Mouse (Mus musculus) intestine, embryonic 14.5 days (tissue): Measurements from ENCODE around the gene Ptprs. TPM values are rescaled to one million over a fixed set of nuclear protein-coding genes. Genes with fewer than 3 reads are reported as not detected.

Experiments
- ATAC-seq: fragments of 200-750 bp; cut with Nextera tagmentation; replicated peaks from 2 replicates; pipeline ENCODE4 v1.8.0; 2017; ENCODE audit warnings: low read depth, moderate number of reproducible peaks, moderate TSS enrichment, moderate library complexity; ENCODE audit not compliant: low FRiP score, low TSS enrichment
- DNase-seq: peaks from one replicate; pipeline ENCODE4 v3.0.0-alpha.2; 2018; ENCODE audit warnings: low spot score
- H3K27ac ChIP-seq: fragments of 300-500 bp; sonication (generic); 2 replicates; pipeline ENCODE4 v1.5.1; 2014; ENCODE audit warnings: low read depth, mild to moderate bottlenecking, control low read depth
- H3K27me3 ChIP-seq: fragments of 300-500 bp; sonication (generic); replicated peaks from 2 replicates; pipeline ENCODE4 v1.6.1; 2014; ENCODE audit warnings: low read length, control low read depth; ENCODE audit not compliant: control insufficient read depth, insufficient read depth
- H3K36me3 ChIP-seq: fragments of 300-500 bp; sonication (generic); 2 replicates; pipeline ENCODE4 v1.6.1; 2014; ENCODE audit warnings: low read length, control low read depth; ENCODE audit not compliant: control insufficient read depth, insufficient read depth
- H3K4me1 ChIP-seq: fragments of 300-500 bp; sonication (generic); replicated peaks from 2 replicates; pipeline ENCODE4 v1.6.1; 2014; ENCODE audit warnings: low read length, control low read depth, mixed read lengths; ENCODE audit not compliant: control insufficient read depth, insufficient read depth
- H3K4me2 ChIP-seq: fragments of 300-500 bp; sonication (generic); 2 replicates; pipeline ENCODE4 v1.6.1; 2014; ENCODE audit warnings: low read length
- H3K4me3 ChIP-seq: fragments of 300-500 bp; sonication (generic); 2 replicates; pipeline ENCODE4 v1.5.1; 2014; ENCODE audit warnings: low read depth, low read length, control low read depth, mixed read lengths
- H3K9ac ChIP-seq: fragments of 300-500 bp; sonication (generic); 2 replicates; pipeline ENCODE4 v1.6.1; 2014; ENCODE audit warnings: mild to moderate bottlenecking, low read length
- H3K9me3 ChIP-seq: fragments of 300-500 bp; sonication (generic); 2 replicates; pipeline ENCODE4 v1.6.1; 2016; ENCODE audit warnings: low read length, control low read depth; ENCODE audit not compliant: control insufficient read depth
- WGBS: fragments of 180-500 bp; shearing (Covaris S2); extraction: QIAGEN DNeasy Blood & Tissue Kit; methylation state at CpG from one replicate; pipeline ENCODE4 v1.1.7; 2014; 5-methylcytosine and 5-hydroxymethylcytosine counted together
- microRNA-seq: library from miRNA; unstranded; fragments of <30 nt; microRNA quantifications from one replicate; pipeline ENCODE4, GENCODE M21; 2016
- polyA plus RNA-seq: library from polyadenylated mRNA; unstranded; fragments of >200 nt; fragmentation: Nextera tagmentation; extraction: Ambion mirVana; gene quantifications from 2 replicates; pipeline ENCODE4 v1.2.1, GENCODE M21; 2014

Ptprs gene
- polyA plus RNA-seq, 1 experiment from 2014 or later: 99.6 TPM

DNA sequence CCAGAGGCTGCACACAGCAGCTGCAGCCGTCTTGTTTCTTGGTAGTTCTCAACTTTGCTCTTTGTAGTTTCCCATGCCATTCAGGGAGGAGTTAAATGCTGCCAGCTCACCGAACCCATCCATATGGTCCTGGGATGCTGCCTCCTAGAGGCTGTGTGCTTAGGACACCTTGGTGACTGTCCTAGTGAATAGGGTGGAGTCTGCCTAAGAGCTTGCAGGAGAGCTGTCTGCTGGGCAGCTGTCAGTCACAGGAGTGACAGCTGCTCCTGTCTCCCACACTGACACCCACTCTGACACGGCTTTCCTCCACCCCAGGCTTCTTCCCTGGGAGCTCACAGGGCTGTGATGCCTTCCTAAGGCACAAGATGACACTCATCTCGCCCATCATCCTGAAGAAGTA is 104.2 kb downstream of the Ptprs start:
- no peak overlapping the region for H3K27ac ChIP-seq
- no peak overlapping the region for H3K9ac ChIP-seq
- DNase-seq (no peak), ATAC-seq (no peak)
- H3K4me3 ChIP-seq: no peak overlapping the region
- H3K27me3 ChIP-seq: no peaks in the 10 kb centered on the region
- WGBS: 69% methylated on average over 4 of the region's 4 CpGs
- H3K9me3 ChIP-seq: no peaks in the 10 kb centered on the region
- no peak overlapping the region for H3K4me2 ChIP-seq
- H3K4me1 ChIP-seq: no peaks in the 10 kb centered on the region
- H3K36me3 ChIP-seq: peaks cover 79% of the 10 kb centered on the region

- Histone ChIP-seq H3K27ac (no peak overlapping the region), H3K4me1 (0 out of 2 replicates have a peak, but pooled peaks cover 2% of the 10 kb centered on the region), H3K27me3 (no peaks in the 10 kb centered on the region), H3K4me2 (no peak overlapping the region), H3K36me3 (peaks cover 70% of the 10 kb centered on the region), H3K9ac (no peak overlapping the region), H3K9me3 (no peaks in the 10 kb centered on the region), H3K4me3 (no peak overlapping the region)
- whole genome bisulfite sequencing: 72% methylated on average over 15 of the region's 15 CpGs
- ATAC-seq (no peak), DNase-seq (no peak)
Measured at GRCm38 (mm10) chr17:56371029-56371660, 105.1 kb downstream of the Ptprs start.

- 91% methylated on average over 3 of the region's 3 CpGs for WGBS
- no peaks in the 10 kb centered on the region for H3K27me3 ChIP-seq
- ATAC-seq (no peak), DNase-seq (no peak)
- H3K4me3 ChIP-seq: no peak overlapping the region
- peaks cover 13% of the 10 kb centered on the region; the same call in 1 of the 2 replicates for H3K4me1 ChIP-seq
- no peak overlapping the region for H3K9ac ChIP-seq
- no peak overlapping the region for H3K27ac ChIP-seq
- no peak overlapping the region for H3K4me2 ChIP-seq
- peaks cover 60% of the 10 kb centered on the region for H3K36me3 ChIP-seq
- H3K9me3 ChIP-seq: no peaks in the 10 kb centered on the region
Measured at GRCm38 (mm10) chr17:56370090-56370489, 106.2 kb downstream of the Ptprs start.

GRCm38 (mm10) chr17:56368291-56368790 is 107.9 kb downstream of the Ptprs start:
- Histone ChIP-seq H3K27ac (no peak overlapping the region), H3K9ac (no peak overlapping the region), H3K4me1 (peaks cover 14% of the 10 kb centered on the region; the same call in 1 of the 2 replicates), H3K9me3 (no peaks in the 10 kb centered on the region), H3K4me2 (no peak overlapping the region), H3K27me3 (no peaks in the 10 kb centered on the region), H3K36me3 (peaks cover 45% of the 10 kb centered on the region), H3K4me3 (no peak overlapping the region)
- no peak for DNase-seq
- WGBS: 90% methylated on average over 6 of the region's 6 CpGs
- no peak for ATAC-seq

DNA sequence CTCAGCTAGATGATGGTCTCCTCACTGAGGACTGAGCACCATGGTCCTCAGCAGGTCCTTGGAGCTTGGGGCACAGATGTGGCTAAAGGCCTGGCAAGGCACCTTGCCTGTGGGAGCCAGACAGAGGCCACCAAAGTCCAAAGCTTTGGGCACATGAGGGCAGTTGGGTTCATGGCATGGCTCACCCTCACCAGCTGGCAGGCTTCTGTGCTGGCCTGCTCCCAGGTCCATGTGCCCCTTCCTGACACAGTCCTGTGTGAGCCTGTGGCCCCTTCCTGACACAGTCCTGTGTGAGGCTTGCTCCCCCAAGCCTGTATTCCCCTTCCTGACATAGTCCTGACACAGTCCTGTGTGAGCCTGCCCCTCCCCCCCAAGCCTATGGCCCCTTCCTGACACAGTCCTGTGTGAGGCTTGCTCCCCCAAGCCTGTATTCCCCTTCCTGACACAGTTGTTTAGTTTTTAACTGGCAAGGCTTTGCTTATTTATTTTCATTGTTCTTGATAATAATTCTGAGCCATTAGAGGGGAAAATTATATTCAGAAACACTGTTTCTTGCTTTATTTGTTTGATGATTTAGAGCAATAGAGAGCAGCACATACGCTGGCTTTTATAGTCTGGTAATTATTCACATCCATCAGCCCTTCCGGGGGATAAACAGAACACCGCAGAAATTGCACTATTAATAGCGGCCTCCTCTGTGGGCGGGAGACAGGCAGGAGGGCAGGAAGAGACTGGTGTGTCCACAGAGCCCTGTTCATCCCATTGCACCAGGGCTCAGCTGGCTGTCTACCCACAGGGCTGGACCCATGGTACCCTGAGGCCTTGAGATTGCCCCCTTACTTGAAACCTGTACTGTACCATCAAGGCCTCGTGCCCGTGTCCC is 110.3 kb downstream of the Ptprs start:
- H3K27me3 ChIP-seq: no peaks in the 10 kb centered on the region
- peaks cover 37% of the 10 kb centered on the region for H3K36me3 ChIP-seq
- no peak overlapping the region for H3K4me2 ChIP-seq
- H3K4me1 ChIP-seq: peaks cover 14% of the 10 kb centered on the region; the same call in 1 of the 2 replicates
- H3K9ac ChIP-seq: no peak overlapping the region
- no peak overlapping the region for H3K4me3 ChIP-seq
- ATAC-seq (peak; percentile 44; the same call in 1 of the 2 replicates), DNase-seq (no peak)
- no peak overlapping the region for H3K27ac ChIP-seq
- no peaks in the 10 kb centered on the region for H3K9me3 ChIP-seq
- WGBS: 43% methylated on average over 7 of the region's 7 CpGs

Small RNA genes within 50 kb of the gene (microRNA-seq; reads per million reads assigned to microRNA genes)
- 0.51 reads per million for gene Mir6977

Other genes starting within 250 kb of the Ptprs start
- 15.3 and 16.1 TPM in 2 replicates for gene Fem1a, start 219.7 kb downstream of the Ptprs start, polyA plus RNA-seq
- 7.1 and 11.3 TPM in 2 replicates for gene Ticam1, start 199.7 kb downstream of the Ptprs start, polyA plus RNA-seq
- 88.2 and 95.1 TPM in 2 replicates for gene Plin3, start 183.6 kb downstream of the Ptprs start, polyA plus RNA-seq
- gene Arrdc5, start 176.2 kb downstream of the Ptprs start, polyA plus RNA-seq: 0.17 TPM in 1 of 2 replicates, not detected in the other
- 122 and 123 TPM in 2 replicates for gene Uhrf1, start 173.2 kb downstream of the Ptprs start, polyA plus RNA-seq
- 28.4 and 33.5 TPM in 2 replicates for gene Kdm4b, start 150.4 kb downstream of the Ptprs start, polyA plus RNA-seq
- not detected in 2 replicates for gene Znrf4, start 35.9 kb upstream of the Ptprs start, polyA plus RNA-seq
- gene Gm20219, start 77.9 kb upstream of the Ptprs start, polyA plus RNA-seq: 2.2 and 2.8 TPM in 2 replicates
- gene Safb2, start 108.1 kb upstream of the Ptprs start, polyA plus RNA-seq: 57.1 and 59.9 TPM in 2 replicates
- gene Safb, start 108.3 kb upstream of the Ptprs start, polyA plus RNA-seq: 73.3 and 81.8 TPM in 2 replicates
- gene 2410015M20Rik, start 133.3 kb upstream of the Ptprs start, polyA plus RNA-seq: 273 and 284 TPM in 2 replicates
- gene Rpl36, start 136.9 kb upstream of the Ptprs start, polyA plus RNA-seq: 2,427 and 2,673 TPM in 2 replicates
- 64.5 and 71.2 TPM in 2 replicates for gene Lonp1, start 150.4 kb upstream of the Ptprs start, polyA plus RNA-seq
- 0.93 and 1.1 TPM in 2 replicates for gene Catsperd, start 151.7 kb upstream of the Ptprs start, polyA plus RNA-seq
- gene Ranbp3, start 196.8 kb upstream of the Ptprs start, polyA plus RNA-seq: 89.6 and 96.7 TPM in 2 replicates
- 494 and 522 TPM in 2 replicates for gene Ndufa11, start 241.3 kb upstream of the Ptprs start, polyA plus RNA-seq
- 21.2 and 21.3 TPM in 2 replicates for gene Vmac, start 241.5 kb upstream of the Ptprs start, polyA plus RNA-seq